Mouse (Mus musculus): ENCODE data around the gene Dlst. TPM values are rescaled to one million over a fixed set of nuclear protein-coding genes. Genes with fewer than 3 reads are reported as not detected.
A peak's percentile ranks its signal among the peaks of the same experiment; 100 is the strongest.
"Not testable (repeated sequence)": the region's sequence is repeated elsewhere in the genome, so short reads cannot be mapped to it uniquely, and the experiment has no call there.

Gene Dlst
- polyA plus RNA-seq, 1 experiment from 2014 or later = 111 TPM

DNA sequence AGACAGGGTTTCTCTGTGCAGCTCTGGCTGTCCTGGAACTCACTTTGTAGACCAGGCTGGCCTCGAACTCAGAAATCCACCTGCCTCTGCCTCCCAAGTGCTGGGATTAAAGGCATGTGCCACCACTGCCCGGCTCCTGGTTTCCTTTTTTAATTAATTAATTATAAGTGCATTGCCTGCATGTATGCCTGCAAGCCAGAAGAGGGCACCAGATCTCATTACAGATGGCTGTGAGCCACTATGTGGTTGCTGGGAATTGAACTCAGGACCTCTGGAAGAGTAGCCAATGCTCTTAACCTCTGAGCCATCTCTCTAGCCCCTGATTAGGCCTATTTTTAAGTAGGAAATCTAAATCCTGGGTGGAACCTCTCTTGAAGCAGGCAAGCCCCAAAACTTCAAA, 33.6 kb downstream of the Dlst start:
- H3K36me3 ChIP-seq; DNase-seq (ENCODE audit: low spot score); H3K27ac ChIP-seq (replicated peaks); H3K4me3 ChIP-seq; H3K9me3 ChIP-seq (replicated peaks): not testable (repeated sequence)
- 71% methylated on average over 2 of the region's 2 CpGs for WGBS
- Histone ChIP-seq H3K4me1 (peaks cover 17% of the 10 kb centered on the region), H3K27me3 (ENCODE audit: low read depth, poor library complexity, severe bottlenecking) (peaks cover 33% of the 10 kb centered on the region)

DNA sequence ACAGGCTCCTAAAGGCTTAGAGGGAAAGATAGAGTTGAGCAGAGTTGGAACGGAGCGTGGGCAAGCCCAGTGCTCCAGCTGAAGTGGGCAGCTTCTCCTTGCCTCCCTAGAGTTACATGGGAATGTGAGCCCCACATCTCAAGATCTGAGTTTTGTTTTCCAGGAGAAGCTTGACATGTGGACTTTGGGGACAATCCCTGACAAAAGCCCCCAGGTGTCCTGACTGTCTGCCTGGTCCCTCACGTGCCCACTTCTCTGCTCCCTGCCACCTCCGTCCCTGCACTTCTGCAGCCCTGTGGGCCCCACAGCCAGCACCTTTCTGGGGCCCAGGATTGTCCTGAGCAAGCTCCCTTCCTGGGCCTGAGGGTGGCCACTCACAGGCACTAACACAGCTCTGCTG, 34.2 kb downstream of the Dlst start:
- H3K4me3 ChIP-seq = no peak overlapping the region
- H3K27me3 ChIP-seq (ENCODE audit: low read depth, poor library complexity, severe bottlenecking) = peaks cover 34% of the 10 kb centered on the region
- no peaks in the 10 kb centered on the region for H3K36me3 ChIP-seq
- no peak for DNase-seq (ENCODE audit: low spot score)
- no peaks in the 10 kb centered on the region for H3K9me3 ChIP-seq (replicated peaks)
- H3K27ac ChIP-seq (replicated peaks) = no peak overlapping the region
- 95% methylated on average over 4 of the region's 4 CpGs for WGBS
- peaks cover 17% of the 10 kb centered on the region for H3K4me1 ChIP-seq

DNA sequence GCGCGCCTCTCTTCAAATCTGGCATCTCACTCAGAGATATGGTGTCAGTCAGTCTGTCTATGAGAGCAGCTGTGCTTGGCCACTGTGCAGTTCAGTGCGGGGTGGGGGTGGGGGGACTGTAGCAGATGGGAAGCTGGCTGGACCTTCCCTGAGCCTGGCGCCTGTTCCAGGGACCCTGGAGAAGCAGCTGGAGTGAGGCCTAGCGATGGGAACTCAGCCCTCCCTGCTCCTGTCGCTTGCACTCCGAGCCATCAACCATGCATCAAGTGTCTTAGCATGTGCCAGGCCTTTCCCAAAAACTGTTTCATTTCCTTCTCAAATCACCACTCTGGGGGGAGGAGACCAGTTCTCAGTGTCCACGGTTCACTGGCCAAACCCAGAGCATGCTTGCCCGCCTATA, 35.0 kb downstream of the Dlst start:
- H3K27ac ChIP-seq (replicated peaks) = no peak overlapping the region
- 81% methylated on average over 9 of the region's 9 CpGs for WGBS
- no peak overlapping the region for H3K4me3 ChIP-seq
- DNase-seq (ENCODE audit: low spot score) = no peak
- peaks cover 20% of the 10 kb centered on the region for H3K4me1 ChIP-seq
- no peaks in the 10 kb centered on the region for H3K9me3 ChIP-seq (replicated peaks)
- H3K36me3 ChIP-seq = no peaks in the 10 kb centered on the region
- H3K27me3 ChIP-seq (ENCODE audit: low read depth, poor library complexity, severe bottlenecking) = peaks cover 38% of the 10 kb centered on the region

DNA sequence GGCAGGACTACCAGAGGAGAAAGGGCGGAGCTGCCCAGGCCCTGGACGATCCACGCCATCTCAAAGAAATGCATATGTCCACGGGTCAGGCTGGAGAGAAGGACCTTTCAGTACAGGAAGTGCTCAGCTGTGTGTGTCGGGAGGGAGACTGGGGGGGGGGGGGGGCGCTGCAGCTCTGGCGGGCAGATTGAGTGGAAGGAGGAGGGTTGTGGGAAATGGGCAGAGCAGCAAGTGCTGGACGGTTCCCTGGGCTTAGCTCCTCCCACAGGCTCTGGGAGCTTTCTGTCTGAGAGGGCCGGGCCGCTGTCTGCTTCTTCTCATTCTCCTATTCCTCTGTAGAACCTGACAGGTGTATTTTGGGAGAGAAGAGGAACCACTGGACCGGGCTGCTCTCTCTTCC, 35.7 kb downstream of the Dlst start:
- no peak for DNase-seq (ENCODE audit: low spot score)
- Histone ChIP-seq H3K9me3 (replicated peaks) (no peaks in the 10 kb centered on the region), H3K27ac (replicated peaks) (no peak overlapping the region), H3K27me3 (ENCODE audit: low read depth, poor library complexity, severe bottlenecking) (peaks cover 39% of the 10 kb centered on the region), H3K4me1 (peaks cover 27% of the 10 kb centered on the region), H3K36me3 (no peaks in the 10 kb centered on the region), H3K4me3 (no peak overlapping the region)
- WGBS = 36% methylated on average over 9 of the region's 11 CpGs

DNA sequence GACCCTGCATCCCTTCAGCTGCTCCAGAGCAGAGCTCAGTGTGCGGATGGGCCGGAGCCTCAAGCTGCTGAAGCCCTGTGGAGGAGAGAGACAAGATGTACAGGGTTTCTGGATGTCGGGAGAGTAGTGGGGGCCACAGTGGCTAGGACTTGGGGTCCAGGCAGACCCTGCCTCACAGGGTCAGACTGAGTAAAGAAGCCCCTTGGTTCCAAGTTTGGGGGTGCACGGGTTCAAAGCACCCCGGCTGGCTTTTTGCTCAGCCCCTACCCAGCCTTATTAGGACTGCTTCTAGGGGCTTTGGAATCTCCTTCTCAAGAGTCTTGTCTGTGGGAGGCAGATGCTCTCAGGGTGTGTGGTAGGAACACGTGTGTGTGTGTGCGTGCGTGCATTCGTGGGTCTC, 36.2 kb downstream of the Dlst start:
- DNase-seq (ENCODE audit: low spot score) = no peak
- H3K27me3 ChIP-seq (ENCODE audit: low read depth, poor library complexity, severe bottlenecking) = peaks cover 45% of the 10 kb centered on the region
- H3K27ac ChIP-seq (replicated peaks) = no peak overlapping the region; the same call in 1 of the 2 replicates
- no peak overlapping the region for H3K4me3 ChIP-seq
- no peaks in the 10 kb centered on the region for H3K9me3 ChIP-seq (replicated peaks)
- H3K4me1 ChIP-seq = peaks cover 29% of the 10 kb centered on the region
- 82% methylated on average over 9 of the region's 9 CpGs for whole genome bisulfite sequencing
- no peaks in the 10 kb centered on the region for H3K36me3 ChIP-seq

DNA sequence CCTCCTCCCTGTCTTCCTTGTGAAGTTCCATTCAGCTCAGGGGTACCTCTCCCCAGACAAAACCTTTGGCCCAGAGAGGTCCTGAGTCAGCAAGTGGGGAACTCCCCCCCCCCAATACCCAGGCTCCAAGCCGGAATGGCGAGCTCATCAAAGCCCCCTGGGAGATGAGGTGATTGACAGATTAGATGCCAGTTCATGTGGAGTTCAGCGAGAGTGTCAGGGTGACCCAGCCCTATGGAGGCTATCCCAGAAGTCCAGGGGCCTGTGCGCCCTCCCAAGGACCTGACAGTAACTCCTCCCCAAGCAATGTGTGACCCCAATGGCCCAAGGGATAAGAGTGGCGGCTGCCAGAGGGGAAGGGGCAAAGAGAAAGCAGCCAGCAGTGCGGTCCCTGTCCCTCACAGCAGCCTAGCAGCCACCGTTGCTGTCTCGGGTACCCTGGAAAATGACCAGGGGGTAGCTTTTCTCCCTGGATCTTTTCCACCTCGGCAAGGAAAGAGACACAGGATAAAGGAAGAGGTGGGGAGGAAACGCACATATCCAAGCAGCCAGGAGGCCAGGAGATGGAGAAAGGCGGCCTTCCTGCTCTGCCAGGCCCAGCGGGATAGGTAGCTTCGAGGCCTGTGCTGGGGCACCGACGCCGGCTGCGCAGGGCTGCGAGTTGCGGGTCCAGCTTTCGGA, 39.8 kb downstream of the Dlst start:
- no peaks in the 10 kb centered on the region for H3K36me3 ChIP-seq
- H3K9me3 ChIP-seq (replicated peaks) = no peaks in the 10 kb centered on the region
- no peak for DNase-seq (ENCODE audit: low spot score)
- 9% methylated on average over 20 of the region's 20 CpGs for WGBS
- peaks cover 28% of the 10 kb centered on the region for H3K4me1 ChIP-seq
- peaks cover 45% of the 10 kb centered on the region for H3K27me3 ChIP-seq (ENCODE audit: low read depth, poor library complexity, severe bottlenecking)
- H3K27ac ChIP-seq (replicated peaks) = peak overlapping the region; percentile 57
- peak overlapping the region; percentile 51 for H3K4me3 ChIP-seq

DNA sequence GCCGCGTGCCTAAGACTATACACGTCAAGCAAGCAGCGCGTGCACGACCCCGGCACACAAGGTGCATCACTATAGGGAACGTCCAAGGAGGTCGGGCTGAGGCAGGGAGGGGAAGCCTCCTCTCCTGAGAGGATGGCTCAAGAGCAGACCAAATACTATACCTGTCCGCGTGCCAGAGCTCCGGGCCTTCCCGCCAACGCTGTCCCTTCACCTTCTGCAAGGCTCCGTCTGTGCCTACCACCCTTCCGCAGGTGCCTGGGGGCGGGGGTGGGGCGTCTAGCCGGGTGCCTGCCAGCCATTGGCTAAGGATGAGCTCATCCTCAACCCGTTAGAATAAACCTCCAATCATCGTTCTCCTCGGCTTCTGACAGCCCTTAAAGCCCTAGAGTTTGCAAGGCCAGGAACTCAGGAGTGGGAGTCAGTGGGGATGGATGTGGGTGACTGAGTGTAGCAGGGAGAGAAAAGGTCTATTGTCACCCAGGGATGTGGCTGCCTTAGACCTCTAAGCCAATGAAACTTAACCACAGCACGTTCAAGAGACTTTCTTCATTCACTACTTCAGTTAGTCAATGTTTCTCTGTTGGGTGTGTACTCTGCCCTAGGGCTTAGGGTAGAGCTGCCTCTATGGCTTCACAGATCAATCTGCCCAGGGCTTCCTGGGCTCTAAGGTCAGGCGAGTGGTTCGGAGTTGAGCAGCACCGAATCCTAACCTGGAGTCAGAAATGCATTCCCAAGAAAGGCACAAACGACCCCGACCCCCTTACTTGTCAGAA, 40.6 kb downstream of the Dlst start, which contains the start of gene Rps6kl1:
Rps6kl1 (minus strand) TSS at position 263 of the 773 bp plus-strand sequence.
- peak within 1 kb of the TSS; percentile 57 for H3K27ac ChIP-seq (replicated peaks)
- peak; percentile 47 for DNase-seq (ENCODE audit: low spot score)
- WGBS = 16% methylated on average over 28 of the region's 28 CpGs
- H3K4me1 ChIP-seq = peaks cover 22% of the 10 kb centered on the region
- H3K36me3 ChIP-seq = no peaks in the 10 kb centered on the region
- H3K9me3 ChIP-seq (replicated peaks) = no peaks in the 10 kb centered on the region
- peaks cover 45% of the 10 kb centered on the region for H3K27me3 ChIP-seq (ENCODE audit: low read depth, poor library complexity, severe bottlenecking)
- peak within 1 kb of the TSS; percentile 51 for H3K4me3 ChIP-seq

DNA sequence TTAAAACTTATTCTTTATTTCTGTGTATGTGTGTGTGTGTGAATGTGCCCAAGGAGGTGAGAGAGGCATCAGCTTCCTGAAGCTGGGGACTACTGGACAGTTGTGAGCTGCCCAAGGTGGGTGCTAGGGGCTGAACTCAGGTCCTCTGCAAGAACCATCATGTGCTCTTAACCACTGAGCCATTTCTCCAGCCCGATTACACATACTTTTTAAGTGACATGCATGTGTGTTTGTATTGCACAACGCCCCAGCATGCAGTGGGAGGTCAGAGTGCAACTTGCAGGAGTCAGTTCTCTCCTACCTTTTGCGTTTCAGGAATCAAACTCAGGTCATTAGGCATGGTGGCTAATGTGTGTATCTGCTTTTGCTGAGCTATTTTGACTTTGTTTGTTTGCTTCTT, 42.4 kb downstream of the Dlst start:
- Histone ChIP-seq H3K9me3 (replicated peaks) (no peaks in the 10 kb centered on the region), H3K27me3 (ENCODE audit: low read depth, poor library complexity, severe bottlenecking) (peaks cover 34% of the 10 kb centered on the region), H3K27ac (replicated peaks) (no peak overlapping the region), H3K4me1 (peaks cover 16% of the 10 kb centered on the region), H3K36me3 (no peaks in the 10 kb centered on the region), H3K4me3 (no peak overlapping the region)
- no peak for DNase-seq (ENCODE audit: low spot score)
- WGBS = 87% methylated on average over 3 of the region's 3 CpGs

DNA sequence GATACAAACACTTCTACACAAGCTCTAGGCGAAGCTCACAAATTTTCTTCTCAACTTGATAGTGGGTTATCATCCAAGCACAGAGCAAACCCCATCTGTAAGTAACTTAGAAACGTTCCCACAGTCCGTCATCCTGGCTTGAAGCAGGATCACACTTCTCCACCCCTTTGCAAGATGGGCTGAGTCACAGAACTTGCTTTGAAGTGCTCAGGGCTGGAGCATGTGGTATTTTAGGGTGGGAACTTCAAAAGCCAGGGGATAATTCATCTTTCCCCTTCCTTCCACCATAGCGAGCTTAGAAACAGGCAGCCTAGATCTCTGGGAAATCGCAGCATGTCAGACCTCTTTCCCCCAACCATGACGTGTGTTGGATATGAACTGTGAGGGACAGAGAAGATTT, 45.7 kb downstream of the Dlst start:
- DNase-seq (ENCODE audit: low spot score) = no peak
- WGBS = 82% methylated on average over 6 of the region's 6 CpGs
- Histone ChIP-seq H3K4me1 (peaks cover 2% of the 10 kb centered on the region; the same call in 1 of the 2 replicates), H3K27ac (replicated peaks) (no peak overlapping the region), H3K27me3 (ENCODE audit: low read depth, poor library complexity, severe bottlenecking) (peaks cover 6% of the 10 kb centered on the region), H3K36me3 (no peaks in the 10 kb centered on the region), H3K9me3 (replicated peaks) (no peaks in the 10 kb centered on the region), H3K4me3 (no peak overlapping the region)

DNA sequence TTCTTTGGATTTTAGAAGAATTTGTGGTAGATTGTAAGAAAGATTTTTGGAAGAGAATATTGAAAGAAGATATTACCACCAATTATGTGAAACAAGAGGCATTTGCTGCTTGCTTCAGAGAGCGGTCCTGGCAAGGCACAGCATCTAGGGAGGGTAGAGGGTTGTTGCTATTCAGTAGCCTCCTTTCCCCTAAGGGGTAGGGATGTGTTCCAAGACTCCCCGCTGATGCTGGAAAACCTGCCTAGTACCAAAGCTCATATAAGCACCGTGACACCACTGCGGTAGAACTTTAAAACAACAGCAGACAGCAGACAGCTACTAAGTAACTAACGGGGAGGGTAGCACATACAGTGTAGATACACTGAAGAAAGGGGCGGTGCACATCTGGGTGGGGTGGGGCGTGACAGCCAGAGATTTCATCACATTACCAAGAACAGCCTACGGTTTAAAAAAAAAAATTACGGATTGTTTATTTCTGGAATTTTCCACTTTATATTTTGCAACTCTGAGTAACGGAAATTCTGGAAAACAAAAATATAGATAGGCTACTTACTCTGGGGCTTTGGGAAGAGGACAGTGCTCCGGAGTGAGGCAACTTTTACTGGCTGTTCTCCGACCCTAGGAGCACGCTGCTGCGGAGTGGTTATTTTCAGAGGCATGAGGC, 47.3 kb downstream of the Dlst start:
- H3K4me3 ChIP-seq = no peak overlapping the region
- H3K9me3 ChIP-seq (replicated peaks) = no peaks in the 10 kb centered on the region
- no peak overlapping the region for H3K27ac ChIP-seq (replicated peaks)
- 88% methylated on average over 14 of the region's 14 CpGs for WGBS
- no peak for DNase-seq (ENCODE audit: low spot score)
- H3K27me3 ChIP-seq (ENCODE audit: low read depth, poor library complexity, severe bottlenecking) = no peaks in the 10 kb centered on the region
- H3K36me3 ChIP-seq = no peaks in the 10 kb centered on the region
- H3K4me1 ChIP-seq = no peaks in the 10 kb centered on the region

DNA sequence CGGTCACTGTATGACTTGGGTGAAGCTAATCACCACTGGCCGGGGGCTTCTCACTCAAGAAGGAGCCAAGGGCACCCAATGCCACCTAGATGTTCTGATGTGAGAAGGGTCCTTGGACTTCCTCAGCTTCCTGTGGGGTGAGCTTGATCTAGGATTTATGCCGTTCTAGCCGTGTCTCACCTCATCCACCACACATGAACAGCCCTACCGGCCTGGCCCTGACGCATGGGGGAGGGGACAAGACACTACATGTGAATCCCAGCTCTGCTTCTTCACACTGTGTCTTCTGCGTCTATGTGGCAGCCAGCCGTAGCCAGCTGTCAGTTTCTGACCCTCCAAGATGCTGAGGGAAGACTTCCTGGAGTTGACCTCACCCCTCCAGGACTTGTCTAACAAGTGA, 48.2 kb downstream of the Dlst start:
- H3K4me3 ChIP-seq = no peak overlapping the region
- H3K4me1 ChIP-seq = no peaks in the 10 kb centered on the region
- no peaks in the 10 kb centered on the region for H3K36me3 ChIP-seq
- DNase-seq (ENCODE audit: low spot score) = no peak
- no peak overlapping the region for H3K27ac ChIP-seq (replicated peaks)
- H3K27me3 ChIP-seq (ENCODE audit: low read depth, poor library complexity, severe bottlenecking) = no peaks in the 10 kb centered on the region
- WGBS = 96% methylated on average over 8 of the region's 8 CpGs
- no peaks in the 10 kb centered on the region for H3K9me3 ChIP-seq (replicated peaks)

DNA sequence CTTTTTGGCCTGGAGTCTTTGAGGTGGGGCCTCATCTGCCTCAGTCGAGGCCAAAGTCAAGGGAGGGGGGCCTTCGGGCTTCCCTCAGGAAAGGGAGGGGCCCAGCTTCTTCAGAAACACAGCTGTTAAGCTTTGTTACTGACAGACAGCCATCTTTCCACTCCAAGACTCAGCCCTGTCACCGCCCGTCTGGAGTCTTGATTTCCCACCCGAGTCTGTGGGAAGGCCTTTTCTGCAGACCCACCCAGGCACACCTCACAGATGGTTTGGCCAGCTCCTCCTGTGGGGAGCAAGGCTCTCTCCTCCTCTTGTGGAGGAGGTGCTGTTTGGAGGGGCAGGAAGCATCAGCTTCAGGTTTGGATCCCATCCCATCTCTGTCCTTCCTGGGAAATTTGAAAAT, 49.0 kb downstream of the Dlst start:
- H3K4me1 ChIP-seq = no peaks in the 10 kb centered on the region
- DNase-seq (ENCODE audit: low spot score) = no peak
- WGBS = 79% methylated on average over 5 of the region's 5 CpGs
- H3K27ac ChIP-seq (replicated peaks) = no peak overlapping the region
- no peaks in the 10 kb centered on the region for H3K27me3 ChIP-seq (ENCODE audit: low read depth, poor library complexity, severe bottlenecking)
- no peak overlapping the region for H3K4me3 ChIP-seq
- H3K9me3 ChIP-seq (replicated peaks) = no peaks in the 10 kb centered on the region
- no peaks in the 10 kb centered on the region for H3K36me3 ChIP-seq

DNA sequence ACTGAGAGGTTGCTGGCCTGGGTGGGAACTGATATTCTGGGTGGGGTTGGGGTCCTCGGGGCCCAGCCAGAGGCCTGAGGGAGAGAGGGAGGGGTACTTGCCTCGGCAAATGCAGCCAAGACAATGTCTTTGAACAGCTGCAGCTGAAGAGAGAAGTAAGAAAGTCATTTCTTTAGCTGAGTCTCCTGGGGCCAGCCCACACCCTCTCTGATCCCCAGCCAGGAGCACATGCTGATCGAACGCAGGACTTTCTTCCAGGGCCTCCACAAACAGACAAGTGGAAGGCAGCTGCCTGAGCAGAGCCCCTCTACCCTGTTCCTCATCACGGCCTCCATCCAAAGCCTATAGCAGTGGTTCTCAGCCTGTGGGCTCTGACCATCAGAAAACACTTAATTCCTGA, 54.4 kb downstream of the Dlst start:
- Histone ChIP-seq H3K4me3 (no peak overlapping the region), H3K4me1 (peaks cover 10% of the 10 kb centered on the region), H3K9me3 (replicated peaks) (no peaks in the 10 kb centered on the region), H3K36me3 (no peaks in the 10 kb centered on the region), H3K27ac (replicated peaks) (no peak overlapping the region), H3K27me3 (ENCODE audit: low read depth, poor library complexity, severe bottlenecking) (peaks cover 3% of the 10 kb centered on the region)
- no peak for DNase-seq (ENCODE audit: low spot score)
- WGBS = 83% methylated on average over 5 of the region's 5 CpGs
